Mouse (Mus musculus) C2C12 (cell line): ENCODE measurements at regions not wholly inside any gene's neighbourhood (a gene's known extent, or its start where the extent isn't known, plus 50 kb on each side); places are given as distances from the start of the nearest gene placed in this dataset.

ENCODE experiments used
- CTCF ChIP-seq: IDR thresholded peaks from one replicate; pipeline ENCODE4 v1.5.1; 2011; ENCODE audit not compliant: control insufficient read depth, insufficient read depth, insufficient read length
- MAX ChIP-seq: IDR thresholded peaks from one replicate; pipeline ENCODE4 v1.6.1; 2011; ENCODE audit warnings: mild to moderate bottlenecking, control low read depth
- MYOD1 ChIP-seq: IDR thresholded peaks from one replicate; pipeline ENCODE4 v1.6.1; 2011; ENCODE audit warnings: low read depth; ENCODE audit not compliant: control insufficient read depth, insufficient read length

DNA sequence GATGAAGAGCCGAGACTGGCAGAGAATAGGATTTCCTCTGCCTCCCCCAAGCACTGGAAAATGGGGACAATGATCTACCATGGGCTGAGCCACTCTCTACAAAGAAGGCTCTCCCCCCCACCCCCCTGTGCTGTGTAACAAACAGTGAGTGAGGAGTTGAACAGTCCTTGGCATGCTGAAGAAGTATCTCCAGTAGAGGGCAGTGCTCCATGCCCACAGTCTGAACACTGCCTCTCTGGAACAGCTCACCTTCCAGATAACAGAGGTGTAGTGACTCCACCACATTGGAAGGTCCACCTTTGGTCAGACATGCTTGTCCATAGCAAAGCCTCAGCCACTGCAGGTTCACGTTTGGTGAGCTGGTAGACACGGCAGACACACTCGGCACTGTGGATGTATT lies 85.2 kb upstream of the Bach2 start:
- TF ChIP-seq MAX (no peak), CTCF (no peak), MYOD1 (no peak)
